Comparison of ENCODE assay signal across 8 mouse cellular contexts in genomic region chr11:97441658-97442125, GRCm38 (mm10). TPM values are rescaled to one million over a fixed set of nuclear protein-coding genes. Genes with fewer than 3 reads are reported as not detected.
DNase-seq lines count a peak whose midpoint lies in the region; ATAC-seq and TF ChIP-seq lines count a peak whose summit lies in the region.

No protein-coding gene starts in this region.

- H3K27ac ChIP-seq in kidney, adult 2 months (ENCODE audit: insufficient read depth, low read depth, low read length): no peak overlapping the region
- peak overlapping the region; percentile 81 for H3K27ac ChIP-seq in lung, embryonic 14.5 days (ENCODE audit: low read depth)

- peak overlapping the region; percentile 81 for H3K9ac ChIP-seq in lung, embryonic 14.5 days

- H3K36me3 ChIP-seq in kidney, adult 2 months (ENCODE audit: control insufficient read depth, insufficient read depth, low read length): no peaks in the 10 kb centered on the region
- H3K36me3 ChIP-seq in lung, embryonic 14.5 days (ENCODE audit: insufficient read depth): peaks cover 34% of the 10 kb centered on the region

- 0 out of 4 replicates have a peak, but pooled peaks have one; percentile 7 to 8 for ATAC-seq in hematopoietic stem cell, adult 5-6 weeks (replicated peaks in 1 of 2; ENCODE audit: insufficient read depth in 1 of 2, low FRiP score in 2 of 2, low TSS enrichment in 1 of 2, low read depth in 1 of 2, poor library complexity in 2 of 2, severe bottlenecking in 2 of 2)
- no peak for ATAC-seq in lung, embryonic 14.5 days (ENCODE audit: insufficient read depth)
- ATAC-seq in activated CD4-positive, CD25-positive, alpha-beta regulatory T cell, adult 4 months: no peak

- peak overlapping the region; percentile 63 for H3K4me3 ChIP-seq in kidney, adult 2 months (ENCODE audit: insufficient read depth, low read depth, low read length)
- H3K4me3 ChIP-seq in lung, embryonic 14.5 days (ENCODE audit: low read depth, low read length): peak overlapping the region; percentile 73

- H3K9me3 ChIP-seq in lung, embryonic 14.5 days (ENCODE audit: low read depth, low read length): no peaks in the 10 kb centered on the region

- WGBS in kidney, adult 2 months: 57% methylated on average over 3 of the region's 3 CpGs
- 14% methylated on average over 3 of the region's 3 CpGs for WGBS in lung, embryonic 14.5 days

- TF ChIP-seq CTCF in kidney, adult 2 months (conservative IDR thresholded peaks at IDR 0.05; ENCODE audit: insufficient read depth, insufficient read length, low read depth, low read length): no peak
- TF ChIP-seq CTCF in lung, embryonic 14.5 days (IDR thresholded peaks at IDR 0.05; ENCODE audit: low read depth): no peak

- H3K4me2 ChIP-seq in lung, embryonic 14.5 days: peak overlapping the region; percentile 82

- H3K4me1 ChIP-seq in kidney, adult 2 months (ENCODE audit: control insufficient read depth, insufficient read depth, low read length): peaks cover 10% of the 10 kb centered on the region
- H3K4me1 ChIP-seq in lung, embryonic 14.5 days (ENCODE audit: insufficient read depth): peaks cover 46% of the 10 kb centered on the region

- no peak for TF ChIP-seq POLR2A in kidney, adult 2 months (IDR thresholded peaks at IDR 0.05; ENCODE audit: low read depth, low read length)

- DNase-seq in kidney, adult 2 months: no peak
- DNase-seq in kidney, adult 11 months: no peak
- peak; percentile 57 for DNase-seq in MN1 (ENCODE audit: low spot score)
- DNase-seq in lung, embryonic 14.5 days: peak; percentile 41
- DNase-seq in left cerebral cortex, adult 9 months (ENCODE audit: low spot score in 2 of 2): no peak
- DNase-seq in cerebellum, postnatal 36 days: no peak

- no peaks in the 10 kb centered on the region for H3K27me3 ChIP-seq in kidney, adult 2 months (replicated peaks; ENCODE audit: control insufficient read depth, insufficient read depth, low read length)
- H3K27me3 ChIP-seq in lung, embryonic 14.5 days (ENCODE audit: insufficient read depth, low read length): no peaks in the 10 kb centered on the region

RNA-seq across cellular contexts. Expression of gene Arhgap23, which starts 26.4 kb away (rescaled TPM):
- polyA plus RNA-seq in kidney, adult 2 months (2012; rRNA removed): 14.9 and 17.1 TPM in 2 replicates
- total RNA-seq in hematopoietic stem cell, adult 5-6 weeks (2017): 7.3 and 11.4 TPM in 2 replicates
- polyA plus RNA-seq in lung, embryonic 14.5 days (2014; fragmentation: Nextera tagmentation; extraction: Ambion mirVana): 7.0 and 7.9 TPM in 2 replicates
- not detected for polyA plus RNA-seq in activated CD4-positive, CD25-positive, alpha-beta regulatory T cell, adult 4 months (2017; shearing (Covaris generic))

RNA-seq across cellular contexts. Expression of gene 4933428G20Rik, which starts 58.4 kb away (rescaled TPM):
- not detected in 2 replicates for polyA plus RNA-seq in kidney, adult 2 months (2012; rRNA removed)
- not detected in 2 replicates for total RNA-seq in hematopoietic stem cell, adult 5-6 weeks (2017)
- 0.13 and 0.23 TPM in 2 replicates for polyA plus RNA-seq in lung, embryonic 14.5 days (2014; fragmentation: Nextera tagmentation; extraction: Ambion mirVana)
- not detected for polyA plus RNA-seq in activated CD4-positive, CD25-positive, alpha-beta regulatory T cell, adult 4 months (2017; shearing (Covaris generic))

Comparison
In these comparisons a context has a peak if more than half of its experiments do, and no peak if none do; other contexts are left out.
1. DNase-seq: peak in MN1 (single experiment) and lung, embryonic 14.5 days (single experiment); none in kidney, adult 2 months (single experiment), kidney, adult 11 months (single experiment), left cerebral cortex, adult 9 months (0 of 2) and cerebellum, postnatal 36 days (0 of 2).
2. ATAC-seq: peak in hematopoietic stem cell, adult 5-6 weeks (2 of 2); none in lung, embryonic 14.5 days (single experiment) and activated CD4-positive, CD25-positive, alpha-beta regulatory T cell, adult 4 months (single experiment).